Mouse (Mus musculus): ENCODE measurements around the gene Olfr996. TPM values are rescaled to one million over a fixed set of nuclear protein-coding genes. Genes with fewer than 3 reads are reported as not detected.
"Not testable (repeated sequence)": the region's sequence is repeated elsewhere in the genome, so short reads cannot be mapped to it uniquely, and the experiment has no call there.

Gene Olfr996
- not detected in 2 replicates for total RNA-seq (2014; fragmentation: Nextera tagmentation)
- total RNA-seq (2017): not detected in 2 replicates
- not detected in 2 replicates for polyA plus RNA-seq (2012)

- Histone ChIP-seq H3K9me3 (replicated peaks) (no peaks in the 10 kb centered on the region), H3K4me3 (ENCODE audit: low read depth, low read length) (no peak within 1 kb of the TSS), H3K27me3 (ENCODE audit: insufficient read depth, low read length) (no peaks in the 10 kb centered on the region), H3K36me3 (replicated peaks) (no peaks in the 10 kb centered on the region), H3K4me1 (ENCODE audit: insufficient read depth, low read depth, low read length) (no peaks in the 10 kb centered on the region)
- ATAC-seq (ENCODE audit: extremely low read depth, insufficient number of reproducible peaks, low FRiP score, poor library complexity, severe bottlenecking): no peak
- no peak for DNase-seq (ENCODE audit: low spot score)
- TF ChIP-seq CTCF (IDR thresholded peaks at IDR 0.05; ENCODE audit: low read depth, low read length): no peak
- no peak for TF ChIP-seq POLR2AphosphoS5 (IDR thresholded peaks at IDR 0.05; ENCODE audit: insufficient replicate concordance, low read depth, low read length)
- no peak for TF ChIP-seq TAL1 (conservative IDR thresholded peaks at IDR 0.05; ENCODE audit: low read depth, low read length)
- no peak for TF ChIP-seq GATA2 (IDR thresholded peaks at IDR 0.05; ENCODE audit: borderline replicate concordance, low read depth, low read length)
- no peak for TF ChIP-seq GATA1 (IDR thresholded peaks at IDR 0.05; ENCODE audit: borderline replicate concordance, low read length)
These were observed at the start of gene Olfr996 for GRCm38 (mm10) chr2:85578915-85579314. TSS of gene Olfr996 (plus strand) at chr2:85579215.

- no peak for DNase-seq (ENCODE audit: low spot score)
These were observed 46.8 kb upstream of the Olfr996 start for GRCm38 (mm10) chr2:85532082-85532778.

GRCm38 (mm10) chr2:85533934-85534333 lies 45.1 kb upstream of the Olfr996 start:
- no peaks in the 10 kb centered on the region for H3K4me1 ChIP-seq (ENCODE audit: insufficient read depth, low read depth, low read length)
- H3K27me3 ChIP-seq (ENCODE audit: insufficient read depth, low read length): no peaks in the 10 kb centered on the region
- ATAC-seq (ENCODE audit: extremely low read depth, insufficient number of reproducible peaks, low FRiP score, poor library complexity, severe bottlenecking): no peak
- TF ChIP-seq CTCF (IDR thresholded peaks at IDR 0.05; ENCODE audit: low read depth, low read length) (no peak), POLR2AphosphoS5 (IDR thresholded peaks at IDR 0.05; ENCODE audit: insufficient replicate concordance, low read depth, low read length) (no peak), GATA2 (IDR thresholded peaks at IDR 0.05; ENCODE audit: borderline replicate concordance, low read depth, low read length) (no peak), TAL1 (conservative IDR thresholded peaks at IDR 0.05; ENCODE audit: low read depth, low read length) (no peak), GATA1 (IDR thresholded peaks at IDR 0.05; ENCODE audit: borderline replicate concordance, low read length) (no peak)
- H3K9me3 ChIP-seq (replicated peaks): no peaks in the 10 kb centered on the region
- no peak overlapping the region for H3K4me3 ChIP-seq (ENCODE audit: low read depth, low read length)
- DNase-seq (ENCODE audit: low spot score): no peak
- H3K36me3 ChIP-seq (replicated peaks): no peaks in the 10 kb centered on the region

More at GRCm38 (mm10) chr2:85532082-85532778, 46.8 kb upstream of the Olfr996 start:
- ATAC-seq (ENCODE audit: extremely low read depth, insufficient number of reproducible peaks, low FRiP score, poor library complexity, severe bottlenecking): no peak
- H3K27me3 ChIP-seq (ENCODE audit: insufficient read depth, low read length): no peaks in the 10 kb centered on the region
- H3K36me3 ChIP-seq (replicated peaks): no peaks in the 10 kb centered on the region
- no peaks in the 10 kb centered on the region for H3K9me3 ChIP-seq (replicated peaks)
- TF ChIP-seq CTCF (IDR thresholded peaks at IDR 0.05; ENCODE audit: low read depth, low read length): no peak
- TF ChIP-seq GATA2 (IDR thresholded peaks at IDR 0.05; ENCODE audit: borderline replicate concordance, low read depth, low read length): no peak
- TF ChIP-seq POLR2AphosphoS5 (IDR thresholded peaks at IDR 0.05; ENCODE audit: insufficient replicate concordance, low read depth, low read length): no peak
- no peak for TF ChIP-seq TAL1 (conservative IDR thresholded peaks at IDR 0.05; ENCODE audit: low read depth, low read length)
- no peak for TF ChIP-seq GATA1 (IDR thresholded peaks at IDR 0.05; ENCODE audit: borderline replicate concordance, low read length)
- no peaks in the 10 kb centered on the region for H3K4me1 ChIP-seq (ENCODE audit: insufficient read depth, low read depth, low read length)
- no peak overlapping the region for H3K4me3 ChIP-seq (ENCODE audit: low read depth, low read length)

GRCm38 (mm10) chr2:85554806-85555205 lies 24.2 kb upstream of the Olfr996 start:
- Histone ChIP-seq H3K4me3 (ENCODE audit: low read depth, low read length) (no peak overlapping the region), H3K4me1 (ENCODE audit: insufficient read depth, low read depth, low read length) (no peaks in the 10 kb centered on the region), H3K36me3 (replicated peaks) (no peaks in the 10 kb centered on the region), H3K9me3 (replicated peaks) (no peaks in the 10 kb centered on the region), H3K27me3 (ENCODE audit: insufficient read depth, low read length) (no peaks in the 10 kb centered on the region)
- no peak for ATAC-seq (ENCODE audit: extremely low read depth, insufficient number of reproducible peaks, low FRiP score, poor library complexity, severe bottlenecking)
- no peak for DNase-seq (ENCODE audit: low spot score)
- no peak for TF ChIP-seq POLR2AphosphoS5 (IDR thresholded peaks at IDR 0.05; ENCODE audit: insufficient replicate concordance, low read depth, low read length)

GRCm38 (mm10) chr2:85560226-85560625 lies 18.8 kb upstream of the Olfr996 start:
- no peak for ATAC-seq (ENCODE audit: extremely low read depth, insufficient number of reproducible peaks, low FRiP score, poor library complexity, severe bottlenecking)

GRCm38 (mm10) chr2:85561187-85561586 lies 17.8 kb upstream of the Olfr996 start:
- Histone ChIP-seq H3K4me1 (ENCODE audit: insufficient read depth, low read depth, low read length) (no peaks in the 10 kb centered on the region), H3K27me3 (ENCODE audit: insufficient read depth, low read length) (no peaks in the 10 kb centered on the region), H3K9me3 (replicated peaks) (no peaks in the 10 kb centered on the region), H3K36me3 (replicated peaks) (no peaks in the 10 kb centered on the region), H3K4me3 (ENCODE audit: low read depth, low read length) (no peak overlapping the region)
- ATAC-seq (ENCODE audit: extremely low read depth, insufficient number of reproducible peaks, low FRiP score, poor library complexity, severe bottlenecking) (no peak), DNase-seq (ENCODE audit: low spot score) (peak; percentile 1)
- peak; percentile 33; the same call in 1 of the 2 replicates for TF ChIP-seq CTCF (IDR thresholded peaks at IDR 0.05; ENCODE audit: low read depth, low read length)
- no peak for TF ChIP-seq TAL1 (conservative IDR thresholded peaks at IDR 0.05; ENCODE audit: low read depth, low read length)

More at GRCm38 (mm10) chr2:85560226-85560625, 18.8 kb upstream of the Olfr996 start:
- Histone ChIP-seq H3K4me1 (ENCODE audit: insufficient read depth, low read depth, low read length) (no peaks in the 10 kb centered on the region), H3K36me3 (replicated peaks) (no peaks in the 10 kb centered on the region), H3K4me3 (ENCODE audit: low read depth, low read length) (no peak overlapping the region), H3K9me3 (replicated peaks) (no peaks in the 10 kb centered on the region), H3K27me3 (ENCODE audit: insufficient read depth, low read length) (no peaks in the 10 kb centered on the region)
- TF ChIP-seq CTCF (IDR thresholded peaks at IDR 0.05; ENCODE audit: low read depth, low read length) (no peak), TAL1 (conservative IDR thresholded peaks at IDR 0.05; ENCODE audit: low read depth, low read length) (no peak), POLR2AphosphoS5 (IDR thresholded peaks at IDR 0.05; ENCODE audit: insufficient replicate concordance, low read depth, low read length) (no peak), GATA1 (IDR thresholded peaks at IDR 0.05; ENCODE audit: borderline replicate concordance, low read length) (no peak), GATA2 (IDR thresholded peaks at IDR 0.05; ENCODE audit: borderline replicate concordance, low read depth, low read length) (no peak)
- no peak for DNase-seq (ENCODE audit: low spot score)

- not testable (repeated sequence) for H3K27me3 ChIP-seq (ENCODE audit: insufficient read depth, low read length); DNase-seq (ENCODE audit: low spot score); H3K4me1 ChIP-seq (ENCODE audit: insufficient read depth, low read depth, low read length); ATAC-seq (ENCODE audit: extremely low read depth, insufficient number of reproducible peaks, low FRiP score, poor library complexity, severe bottlenecking); H3K36me3 ChIP-seq (replicated peaks); H3K9me3 ChIP-seq (replicated peaks); H3K4me3 ChIP-seq (ENCODE audit: low read depth, low read length)
These were observed 9.6 kb downstream of the Olfr996 start, which contains the start of gene Olfr998 for GRCm38 (mm10) chr2:85588648-85589047. TSS of gene Olfr998 (plus strand) at chr2:85588948.

Measured in G1E (cell line).